Mouse (Mus musculus): ENCODE data around the gene Zfp276. TPM values are rescaled to one million over a fixed set of nuclear protein-coding genes. Genes with fewer than 3 reads are reported as not detected.

Zfp276 gene
- polyA plus RNA-seq, 1 experiment from 2014 or later, result 22.7 TPM

DNA sequence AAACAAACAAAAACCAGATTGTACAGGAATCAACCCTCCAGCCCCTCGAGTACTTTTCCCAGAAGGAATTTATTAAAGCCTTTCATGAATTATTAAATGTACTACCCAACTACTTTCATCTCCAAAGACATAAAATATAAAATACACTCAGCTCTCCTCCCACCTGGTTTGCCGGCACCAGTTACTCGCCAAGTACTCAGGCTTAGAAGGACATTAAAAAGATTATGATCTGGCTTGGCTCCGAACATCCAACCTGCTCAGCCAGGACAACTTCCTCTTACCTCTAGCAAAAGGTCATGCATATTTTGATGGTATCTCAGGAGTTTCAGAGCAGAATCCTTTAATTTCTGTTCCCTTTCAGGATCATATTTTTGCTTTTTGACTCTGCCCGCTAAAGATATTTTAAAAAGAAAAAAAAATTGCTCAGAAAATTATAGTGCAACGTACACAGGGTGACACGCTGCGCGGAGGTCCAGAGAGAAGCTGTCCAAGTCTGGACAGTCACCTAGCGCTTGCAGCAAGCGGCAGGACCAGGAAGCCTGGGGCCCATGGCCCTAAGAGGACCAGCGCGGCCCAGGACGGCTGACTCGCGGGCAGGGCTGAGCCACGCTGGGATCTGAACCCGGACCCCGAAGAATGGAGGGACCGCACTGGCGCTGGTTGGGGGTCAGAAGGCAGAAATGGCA, 63.9 kb downstream of the Zfp276 start:
- no peaks in the 10 kb centered on the region for H3K9me3 ChIP-seq (replicated peaks)
- peak overlapping the region; percentile 63 for H3K9ac ChIP-seq
- no peaks in the 10 kb centered on the region; the same call in 1 of the 2 replicates for H3K36me3 ChIP-seq
- WGBS, result 3% methylated on average over 21 of the region's 21 CpGs
- H3K27ac ChIP-seq, result peak overlapping the region; percentile 75
- peak overlapping the region; percentile 69 for H3K4me2 ChIP-seq
- H3K27me3 ChIP-seq, result no peaks in the 10 kb centered on the region
- peaks cover 19% of the 10 kb centered on the region for H3K4me1 ChIP-seq
- H3K4me3 ChIP-seq (replicated peaks), result peak overlapping the region; percentile 61
- ATAC-seq (replicated peaks; ENCODE audit: low FRiP score), result peak; percentile 90

DNA sequence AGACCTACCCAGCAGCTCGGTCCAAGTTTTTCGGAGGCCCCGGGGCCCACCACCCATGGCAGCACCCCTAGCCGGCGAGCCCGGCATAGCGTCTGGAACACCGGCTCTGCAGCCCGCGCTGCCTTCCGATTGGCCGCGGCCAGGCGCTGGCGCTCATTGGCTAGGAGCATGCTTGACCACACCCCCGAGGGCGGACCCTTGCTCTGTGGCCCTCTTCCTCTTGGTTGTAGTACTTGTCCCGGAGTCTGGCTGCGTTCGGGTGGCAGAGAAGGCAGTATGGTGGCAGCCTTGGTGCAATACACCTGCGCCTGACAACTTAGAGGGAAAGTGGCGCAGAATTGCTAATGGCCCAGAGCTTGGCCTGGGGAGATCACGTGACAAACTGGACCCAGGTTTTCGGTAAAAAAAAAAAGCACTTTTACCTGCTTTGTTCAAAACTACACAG, 64.5 kb downstream of the Zfp276 start, which contains the start of gene Fanca:
TSS of gene Fanca (minus strand) at position 110 of the 445 bp plus-strand sequence.
- H3K27ac ChIP-seq, result peak within 1 kb of the TSS; percentile 75
- peak within 1 kb of the TSS; percentile 63 for H3K9ac ChIP-seq
- H3K27me3 ChIP-seq, result no peaks in the 10 kb centered on the region
- H3K9me3 ChIP-seq (replicated peaks), result no peaks in the 10 kb centered on the region
- peaks cover 19% of the 10 kb centered on the region for H3K4me1 ChIP-seq
- H3K4me3 ChIP-seq (replicated peaks), result peak within 1 kb of the TSS; percentile 61
- peak within 1 kb of the TSS; percentile 69 for H3K4me2 ChIP-seq
- ATAC-seq (replicated peaks; ENCODE audit: low FRiP score), result peak; percentile 100
- H3K36me3 ChIP-seq, result no peaks in the 10 kb centered on the region; the same call in 1 of the 2 replicates
- under 1% methylated on average over 24 of the region's 24 CpGs for WGBS

Other genes with a start within 250 kb of the Zfp276 start
- gene Ankrd11, start 211.9 kb upstream of the Zfp276 start, polyA plus RNA-seq (2015; fragmentation: Nextera tagmentation; extraction: Ambion mirVana), result 33.5 and 38.0 TPM in 2 replicates
- 48.9 and 52.5 TPM in 2 replicates for gene Spg7, start 191.3 kb upstream of the Zfp276 start, polyA plus RNA-seq (2015; fragmentation: Nextera tagmentation; extraction: Ambion mirVana)
- 1,386 and 1,404 TPM in 2 replicates for gene Rpl13, start 151.8 kb upstream of the Zfp276 start, polyA plus RNA-seq (2015; fragmentation: Nextera tagmentation; extraction: Ambion mirVana)
- gene Cpne7, start 136.8 kb upstream of the Zfp276 start, polyA plus RNA-seq (2015; fragmentation: Nextera tagmentation; extraction: Ambion mirVana), result 0.63 and 1.0 TPM in 2 replicates
- gene Sult5a1, start 95.9 kb upstream of the Zfp276 start, polyA plus RNA-seq (2015; fragmentation: Nextera tagmentation; extraction: Ambion mirVana), result 9.5 and 12.7 TPM in 2 replicates
- gene Dpep1, start 68.0 kb upstream of the Zfp276 start, polyA plus RNA-seq (2015; fragmentation: Nextera tagmentation; extraction: Ambion mirVana), result 4.4 and 5.5 TPM in 2 replicates
- gene Chmp1a, start 41.4 kb upstream of the Zfp276 start, polyA plus RNA-seq (2015; fragmentation: Nextera tagmentation; extraction: Ambion mirVana), result 118 and 126 TPM in 2 replicates
- gene Spata33, start 41.4 kb upstream of the Zfp276 start, polyA plus RNA-seq (2015; fragmentation: Nextera tagmentation; extraction: Ambion mirVana), result 4.2 and 5.5 TPM in 2 replicates
- gene Cdk10, start 29.4 kb upstream of the Zfp276 start, polyA plus RNA-seq (2015; fragmentation: Nextera tagmentation; extraction: Ambion mirVana), result 33.7 and 34.7 TPM in 2 replicates
- gene Spata2l, start 18.0 kb upstream of the Zfp276 start, polyA plus RNA-seq (2015; fragmentation: Nextera tagmentation; extraction: Ambion mirVana), result 5.3 and 5.7 TPM in 2 replicates
- gene Vps9d1, start 153 bp downstream of the Zfp276 start, polyA plus RNA-seq (2015; fragmentation: Nextera tagmentation; extraction: Ambion mirVana), result 22.2 and 25.0 TPM in 2 replicates
- gene Fanca, start 64.4 kb downstream of the Zfp276 start, polyA plus RNA-seq (2015; fragmentation: Nextera tagmentation; extraction: Ambion mirVana), result 38.2 and 45.2 TPM in 2 replicates
- 4.7 and 5.0 TPM in 2 replicates for gene Spire2, start 78.5 kb downstream of the Zfp276 start, polyA plus RNA-seq (2015; fragmentation: Nextera tagmentation; extraction: Ambion mirVana)
- gene Tcf25, start 119.6 kb downstream of the Zfp276 start, polyA plus RNA-seq (2015; fragmentation: Nextera tagmentation; extraction: Ambion mirVana), result 157 and 175 TPM in 2 replicates
- gene Mc1r, start 152.9 kb downstream of the Zfp276 start, polyA plus RNA-seq (2015; fragmentation: Nextera tagmentation; extraction: Ambion mirVana), result not detected in 2 replicates
- 8.0 and 22.0 TPM in 2 replicates for gene Tubb3, start 157.2 kb downstream of the Zfp276 start, polyA plus RNA-seq (2015; fragmentation: Nextera tagmentation; extraction: Ambion mirVana)
- 34.4 and 39.8 TPM in 2 replicates for gene Def8, start 169.3 kb downstream of the Zfp276 start, polyA plus RNA-seq (2015; fragmentation: Nextera tagmentation; extraction: Ambion mirVana)
- 54.3 and 66.8 TPM in 2 replicates for gene Afg3l1, start 223.7 kb downstream of the Zfp276 start, polyA plus RNA-seq (2015; fragmentation: Nextera tagmentation; extraction: Ambion mirVana)

Data from kidney, embryonic 15.5 days (tissue).